Mouse (Mus musculus) G1E (cell line): Measurements from ENCODE around the gene Rreb1.

Experiments
- CTCF ChIP-seq: IDR thresholded peaks from 2 replicates; pipeline ENCODE4 v1.5.1; 2012; ENCODE audit warnings: low read depth, low read length, inconsistent platforms, mixed read lengths
- GATA1 ChIP-seq: IDR thresholded peaks from 2 replicates; pipeline ENCODE4 v1.6.1; 2012; ENCODE audit warnings: borderline replicate concordance, low read length, inconsistent platforms, mixed read lengths
- GATA2 ChIP-seq: IDR thresholded peaks from 2 replicates; pipeline ENCODE4 v1.6.1; 2012; ENCODE audit warnings: low read depth, low read length, inconsistent platforms, borderline replicate concordance
- POLR2AphosphoS5 ChIP-seq: IDR thresholded peaks from 2 replicates; pipeline ENCODE4 v1.6.1; 2012; ENCODE audit warnings: low read depth, low read length, inconsistent platforms; ENCODE audit not compliant: insufficient replicate concordance
- TAL1 ChIP-seq: conservative IDR thresholded peaks from 2 replicates; pipeline ENCODE4 v1.6.1; 2012; ENCODE audit warnings: low read depth, low read length, inconsistent platforms, mixed read lengths

DNA sequence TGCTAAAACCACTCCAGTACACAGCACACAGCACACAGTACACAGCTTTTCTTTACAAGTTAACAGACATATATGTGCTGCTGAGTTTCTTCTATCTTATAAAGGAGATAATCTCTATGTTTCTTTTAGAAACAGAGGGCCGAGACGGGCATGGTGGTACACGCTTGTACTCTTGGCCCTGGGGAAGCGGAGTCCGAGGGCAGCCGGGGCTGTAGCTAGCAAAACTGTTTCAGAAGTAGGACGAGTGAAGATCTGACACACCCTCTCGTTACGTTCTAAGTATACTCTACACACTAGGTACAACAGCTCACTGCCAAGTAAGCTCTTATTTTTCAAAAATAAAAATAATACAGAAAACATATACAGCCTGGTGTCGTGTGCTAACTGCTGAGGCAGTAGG, 202.1 kb downstream of the Rreb1 start:
- TF ChIP-seq POLR2AphosphoS5: no peak
- no peak for TF ChIP-seq CTCF
- TF ChIP-seq GATA1: no peak
- TF ChIP-seq GATA2: no peak
- no peak for TF ChIP-seq TAL1
